Mouse (Mus musculus): Measurements from ENCODE around the gene Hsdl2.
"Not testable (repeated sequence)": the region's sequence is repeated elsewhere in the genome, so short reads cannot be mapped to it uniquely, and the experiment has no call there.

Hsdl2 gene

DNA sequence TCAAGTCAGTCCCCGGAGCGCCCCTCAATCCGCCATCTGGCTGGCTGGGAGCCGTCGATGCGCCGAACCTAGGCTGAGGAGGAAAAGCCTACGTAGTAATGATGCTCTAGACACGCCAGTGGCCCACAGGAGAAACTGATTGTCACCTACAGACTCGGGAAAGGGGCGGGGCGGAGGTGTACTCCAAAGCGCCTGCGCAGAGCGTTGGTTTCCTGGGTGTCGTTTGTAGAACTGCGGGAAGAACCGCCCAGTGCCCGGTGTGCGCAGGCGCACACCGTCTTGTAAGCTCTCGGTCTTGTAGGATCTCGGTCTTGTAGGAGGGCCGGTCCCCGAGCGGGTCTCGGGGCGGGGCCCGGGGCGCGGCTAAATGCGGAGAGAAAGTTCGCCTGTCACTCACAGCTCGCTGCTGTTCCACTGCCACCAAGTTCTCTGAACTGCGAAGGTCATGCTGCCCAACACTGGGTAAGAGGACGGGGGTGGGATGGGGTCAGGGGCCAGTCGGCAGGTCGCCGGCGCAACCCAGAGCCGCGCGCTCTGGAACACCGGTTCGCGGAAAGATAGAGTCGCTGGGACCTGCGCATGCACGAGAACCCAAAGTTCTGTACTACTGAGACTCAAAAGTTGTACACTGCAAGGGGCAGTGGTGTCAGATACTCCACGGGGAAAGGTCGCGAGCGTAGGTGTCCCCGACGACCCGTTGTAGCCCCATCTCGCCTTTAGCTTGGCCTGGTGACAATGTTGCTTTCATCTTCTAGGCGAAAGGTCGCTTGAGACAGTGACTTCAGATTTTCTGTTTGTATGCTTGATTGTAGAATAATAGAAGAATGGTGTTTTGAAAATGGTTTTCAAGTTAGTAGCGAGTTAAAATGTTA, at the start of gene Hsdl2:
Gene Hsdl2, plus strand, starts transcription at position 250 of the 872 bp plus-strand sequence.
- peak; percentile 95 for DNase-seq (ENCODE audit: extremely low spot score, low spot score)

DNA sequence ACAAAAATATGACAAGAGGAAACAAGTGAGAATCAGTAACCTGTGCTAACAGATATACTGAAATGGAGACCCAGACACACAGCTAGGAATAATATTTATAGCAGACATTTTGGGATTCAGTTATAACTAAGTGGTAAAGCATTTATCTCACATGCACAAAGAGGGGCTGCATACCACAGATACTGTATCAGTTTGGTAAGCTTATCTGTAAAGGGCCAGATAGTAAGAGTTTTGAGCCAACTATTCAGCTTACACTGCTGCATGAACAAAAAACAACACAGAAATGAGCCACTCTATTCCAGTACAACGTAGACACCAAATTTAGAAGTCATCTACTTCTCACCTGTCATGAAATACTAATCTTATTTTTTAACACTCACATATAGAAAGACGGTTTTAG, 48.1 kb upstream of the Hsdl2 start:
- DNase-seq (ENCODE audit: extremely low spot score, low spot score) = no peak

GRCm38 (mm10) chr4:59535624-59536023, 45.7 kb upstream of the Hsdl2 start:
- no peak for DNase-seq (ENCODE audit: extremely low spot score, low spot score)

GRCm38 (mm10) chr4:59536281-59536680, 45.1 kb upstream of the Hsdl2 start:
- no peak for DNase-seq (ENCODE audit: extremely low spot score, low spot score)

DNA sequence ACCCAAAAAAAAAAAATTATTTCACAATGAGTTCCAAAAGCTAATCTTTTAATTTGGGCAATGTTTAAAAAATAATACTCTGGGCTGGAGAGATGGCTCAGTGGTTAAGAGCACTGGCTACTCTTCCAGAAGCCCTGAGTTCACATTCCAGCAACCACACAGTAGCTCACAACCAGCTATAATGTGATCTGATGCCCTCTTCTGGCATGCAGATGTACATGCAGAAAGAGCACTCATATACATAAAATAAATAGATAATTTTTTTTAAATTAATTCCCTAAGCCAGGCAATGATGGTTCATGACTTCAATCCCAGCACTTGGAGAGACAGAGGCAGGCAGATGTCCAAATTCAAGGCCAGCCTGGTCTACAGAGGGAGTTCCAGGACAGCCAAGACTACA, 38.4 kb upstream of the Hsdl2 start:
- DNase-seq (ENCODE audit: extremely low spot score, low spot score) = no peak

GRCm38 (mm10) chr4:59544654-59545053, 36.7 kb upstream of the Hsdl2 start:
- no peak for DNase-seq (ENCODE audit: extremely low spot score, low spot score)

DNA sequence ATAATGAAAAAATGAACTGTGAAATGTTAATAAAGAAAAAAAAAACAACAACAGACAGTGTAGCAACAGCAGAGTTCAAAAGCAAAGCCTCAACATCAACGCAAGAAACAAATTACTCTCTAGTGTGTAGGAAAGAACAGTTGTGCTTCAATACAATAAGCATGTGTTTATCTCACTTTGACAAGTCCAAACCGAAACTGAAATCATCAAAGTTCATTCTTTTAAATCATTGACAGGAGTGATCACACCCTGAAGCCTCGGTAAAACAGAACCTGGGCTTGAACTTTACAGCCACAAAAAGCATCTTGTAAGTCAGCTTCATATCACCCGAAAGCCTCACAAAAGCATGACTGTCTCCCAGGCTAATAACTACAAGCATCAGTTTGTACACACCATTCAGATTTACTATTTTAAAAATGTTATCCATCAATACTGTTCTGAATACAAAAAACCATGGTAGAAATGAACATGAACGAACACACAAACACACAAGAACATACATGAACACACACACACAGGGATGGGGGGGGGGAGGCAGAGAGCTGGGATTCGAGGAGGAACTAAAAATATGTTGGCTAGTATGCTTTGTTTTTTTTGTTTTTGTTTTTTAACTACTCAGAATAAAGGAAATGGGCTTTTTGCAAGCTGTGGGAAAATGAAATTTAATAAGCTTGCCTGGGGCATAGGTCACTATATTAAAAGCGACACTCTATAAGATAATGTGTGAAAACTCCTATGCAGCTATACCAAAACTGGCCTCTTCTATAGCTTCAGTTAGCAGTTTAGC, 34.9 kb upstream of the Hsdl2 start:
- no peak for DNase-seq (ENCODE audit: extremely low spot score, low spot score)

DNA sequence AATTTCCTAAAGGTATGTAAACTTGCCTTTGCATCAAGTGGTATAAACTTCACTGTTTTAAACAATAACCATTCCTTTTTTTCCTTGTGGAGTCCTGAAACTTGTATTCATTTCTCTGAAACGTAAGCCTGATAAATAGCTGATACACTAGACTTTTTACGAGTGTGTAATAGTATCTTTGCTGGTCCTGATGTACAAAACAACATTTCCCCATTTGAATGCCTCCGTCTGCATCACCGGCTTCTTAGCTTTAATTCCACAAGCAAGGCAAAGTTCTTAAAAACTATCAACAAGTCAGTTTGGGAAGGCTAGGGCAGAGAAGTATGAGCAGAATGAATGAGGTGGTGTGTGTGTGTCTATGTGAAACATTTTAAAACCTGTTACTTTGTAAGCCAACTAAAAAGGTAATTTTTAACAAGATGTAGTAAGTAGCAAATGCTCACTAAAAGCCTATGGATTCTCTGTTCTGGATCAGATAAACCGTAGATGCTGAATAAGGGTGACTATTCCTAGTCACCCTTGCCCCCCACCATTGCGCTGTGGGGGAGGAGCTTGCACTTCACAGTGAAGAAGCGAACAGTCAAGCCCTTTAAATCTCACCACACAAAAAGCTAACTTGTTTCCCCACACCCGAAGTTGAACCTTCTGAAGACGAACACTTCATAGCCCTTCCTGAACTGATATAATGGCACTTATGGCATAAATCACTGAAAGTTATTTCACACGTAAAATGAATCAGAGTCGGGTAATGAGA, 34.0 kb upstream of the Hsdl2 start:
- peak; percentile 27 for DNase-seq (ENCODE audit: extremely low spot score, low spot score)

DNA sequence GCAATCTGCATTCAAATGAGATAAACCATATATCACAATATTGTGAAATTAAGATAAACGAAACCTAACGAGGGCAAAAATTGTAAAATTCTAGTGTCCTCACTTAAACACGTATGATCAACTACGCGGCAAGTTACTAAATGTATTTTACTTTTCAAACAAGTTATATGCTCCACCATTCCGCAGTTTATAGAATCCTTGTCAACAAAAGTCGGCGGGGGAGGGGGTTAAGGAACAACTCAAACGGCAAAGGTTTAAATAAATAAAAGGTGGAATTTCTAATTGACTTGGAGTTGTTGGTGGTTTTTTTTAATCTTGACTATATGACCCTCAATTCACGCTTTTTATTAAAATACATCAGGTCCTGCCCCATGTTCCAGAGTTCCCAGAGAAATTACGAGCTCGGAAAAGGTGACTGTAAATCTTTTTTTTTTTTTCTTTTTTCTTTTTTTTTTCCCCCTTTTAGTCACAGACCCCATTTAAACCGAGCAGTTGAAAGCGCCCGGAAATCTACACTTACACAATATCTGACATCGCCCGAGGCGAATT, 33.3 kb upstream of the Hsdl2 start:
- DNase-seq (ENCODE audit: extremely low spot score, low spot score) = no peak

DNA sequence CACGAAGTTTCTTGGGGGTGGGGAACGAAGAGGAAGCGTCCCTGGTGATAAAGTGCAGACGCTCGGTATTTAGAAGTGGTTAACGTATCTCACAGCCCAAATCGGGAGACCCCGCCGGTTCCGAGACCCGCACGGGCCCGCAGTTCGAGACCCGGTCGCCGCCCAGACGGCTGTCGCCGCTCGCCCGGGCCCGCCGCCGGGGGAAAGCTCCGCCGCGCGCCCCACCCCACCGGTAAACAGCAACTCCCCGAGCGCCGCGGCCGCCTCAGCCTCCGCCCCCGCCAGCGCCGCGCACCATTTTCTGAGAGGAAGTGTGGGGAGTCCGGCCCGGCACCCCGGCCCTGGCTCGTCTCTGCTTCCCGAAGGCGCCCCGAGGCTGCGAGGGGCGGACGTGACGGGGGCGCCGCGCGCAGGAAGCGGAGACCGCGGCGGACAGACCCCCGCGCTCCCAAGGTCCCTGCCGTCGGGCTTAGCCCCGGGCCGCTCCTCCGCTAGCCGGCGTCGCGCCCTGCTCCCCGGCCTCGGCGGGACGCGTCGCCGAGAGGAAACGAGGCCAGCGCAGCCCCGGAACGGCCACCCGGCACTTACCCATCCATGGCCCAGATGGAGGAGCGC, 32.7 kb upstream of the Hsdl2 start:
- peak; percentile 78 for DNase-seq (ENCODE audit: extremely low spot score, low spot score)

DNA sequence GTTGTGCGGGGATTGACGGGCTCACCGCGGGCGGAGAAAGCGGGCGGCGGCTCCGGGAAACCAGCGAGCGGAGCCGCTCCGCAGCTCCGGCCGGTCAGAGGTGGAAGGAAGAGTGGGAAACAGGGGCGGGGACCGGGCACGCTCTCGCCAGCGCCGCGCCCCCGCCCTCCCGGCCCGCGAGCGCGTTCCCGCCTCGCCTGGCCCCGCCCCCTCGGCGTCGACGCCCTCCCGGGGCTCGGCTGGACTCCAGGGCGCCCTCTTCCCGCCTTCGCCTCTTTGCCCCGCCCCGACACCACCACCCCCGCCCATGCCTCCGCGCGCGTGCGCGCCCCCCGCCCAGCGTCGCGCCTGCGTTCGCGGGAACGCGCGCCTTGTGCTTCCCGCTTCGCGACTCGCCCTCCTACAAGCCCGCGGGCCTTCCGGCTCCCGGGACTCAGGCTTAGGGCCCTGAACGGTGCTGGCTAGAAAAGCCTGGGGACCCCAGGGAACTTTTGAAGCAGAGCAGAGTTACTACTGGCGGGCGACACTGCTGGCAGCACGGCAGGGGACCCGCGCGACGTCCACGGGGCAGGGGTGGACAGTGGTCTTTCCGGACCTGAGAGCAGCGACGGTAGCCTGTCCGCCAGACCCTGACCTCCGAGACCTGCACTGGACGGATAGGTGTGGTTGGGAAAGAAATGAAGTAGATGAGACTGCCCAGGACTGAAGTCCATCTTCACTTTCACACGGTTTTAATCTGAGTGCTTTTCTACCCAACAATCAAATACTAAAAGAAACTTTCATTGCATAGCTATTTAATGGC, 32.0 kb upstream of the Hsdl2 start, which contains the start of gene Ptbp3:
Gene Ptbp3, minus strand, starts transcription at position 190 of the 802 bp plus-strand sequence.
- peak; percentile 94 for DNase-seq (ENCODE audit: extremely low spot score, low spot score)

DNA sequence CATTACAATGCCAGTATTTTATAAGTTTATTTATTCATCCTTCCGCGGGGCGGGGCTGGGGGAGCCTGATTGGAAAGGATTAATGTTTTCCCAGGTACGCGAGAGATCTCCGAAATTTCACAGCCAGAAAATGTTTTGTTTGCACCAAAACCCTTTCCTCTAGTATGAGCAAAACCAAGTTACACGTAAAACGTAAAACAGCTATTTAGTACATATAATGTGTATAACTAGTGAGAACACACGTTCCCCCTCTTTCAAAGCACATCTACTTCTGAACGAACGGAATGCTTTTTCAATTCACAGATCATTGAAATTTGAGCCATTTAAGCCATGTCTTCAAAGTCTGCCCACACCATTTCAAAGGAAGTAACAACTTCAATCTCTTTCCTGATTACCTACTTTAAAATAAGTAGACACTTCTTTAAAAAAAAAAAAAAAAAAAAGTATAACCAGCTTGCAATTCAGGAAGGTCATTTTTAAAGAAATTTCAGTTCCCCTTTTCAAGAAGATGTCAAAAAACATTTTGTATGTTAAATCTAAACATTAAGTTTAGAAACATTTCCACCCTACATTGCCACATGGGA, 31.3 kb upstream of the Hsdl2 start:
- peak; percentile 22 for DNase-seq (ENCODE audit: extremely low spot score, low spot score)

DNA sequence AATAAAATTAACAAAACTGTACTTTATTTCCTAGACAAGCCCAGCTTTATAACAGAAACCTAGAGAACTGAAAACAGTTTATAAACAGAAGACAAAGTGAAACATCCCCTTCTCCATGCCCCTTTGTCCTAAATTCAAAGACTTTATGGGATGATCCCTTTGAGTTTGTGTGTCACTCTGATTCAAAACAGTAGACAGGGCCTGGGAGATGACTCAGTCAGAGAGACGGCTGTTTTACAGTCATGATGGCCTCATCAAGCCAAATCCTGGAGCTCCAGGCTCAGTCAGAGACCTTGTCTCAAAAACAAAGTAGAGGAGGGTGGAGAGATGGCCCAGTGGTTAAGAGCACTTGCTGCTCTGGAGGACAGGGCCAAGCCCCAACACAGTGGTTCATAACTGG, 29.5 kb upstream of the Hsdl2 start:
- no peak for DNase-seq (ENCODE audit: extremely low spot score, low spot score)

- DNase-seq (ENCODE audit: extremely low spot score, low spot score) = no peak
Observed at GRCm38 (mm10) chr4:59552835-59553234, 28.5 kb upstream of the Hsdl2 start.

DNA sequence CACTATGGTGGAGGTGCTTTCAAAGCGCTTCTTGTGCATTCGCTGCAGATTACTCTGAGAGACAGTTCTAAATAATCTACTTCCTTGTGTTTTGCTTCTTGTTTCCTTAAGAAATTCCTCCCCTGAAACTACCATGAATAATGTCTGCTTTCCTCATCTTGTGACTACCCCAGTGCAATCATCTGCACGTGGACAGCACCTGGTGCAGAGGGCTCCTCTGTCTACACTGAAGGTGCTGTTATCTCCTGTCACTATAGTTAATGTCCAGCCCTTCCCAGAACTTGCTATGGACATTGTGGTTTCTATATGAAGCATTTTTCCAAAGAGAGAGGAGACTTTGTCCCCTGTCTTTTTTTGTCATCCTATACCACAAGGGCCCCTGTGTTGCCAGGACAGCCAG, 27.8 kb upstream of the Hsdl2 start:
- no peak for DNase-seq (ENCODE audit: extremely low spot score, low spot score)

DNA sequence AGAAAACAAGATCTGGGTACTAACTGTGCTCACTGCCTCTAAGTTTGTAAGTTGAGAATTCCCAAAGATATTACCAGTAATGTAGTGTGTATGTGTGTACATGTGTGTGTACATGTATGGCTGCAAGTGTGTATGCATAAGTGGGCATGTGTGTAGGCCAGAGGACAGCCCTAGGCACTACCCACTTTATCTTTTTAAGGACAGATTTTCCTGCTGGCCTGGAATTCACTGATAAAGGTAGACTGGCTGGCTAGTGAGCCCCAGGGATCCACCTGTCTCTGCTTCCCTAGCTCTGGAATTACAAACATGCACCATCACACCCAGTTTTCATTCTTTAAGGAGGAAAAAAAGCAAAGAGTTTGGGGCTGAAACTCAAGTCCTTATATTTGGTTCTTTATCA, 26.2 kb upstream of the Hsdl2 start:
- no peak for DNase-seq (ENCODE audit: extremely low spot score, low spot score)

- not testable (repeated sequence) for DNase-seq (ENCODE audit: extremely low spot score, low spot score)
Observed at GRCm38 (mm10) chr4:59557343-59557742, 24.0 kb upstream of the Hsdl2 start.

GRCm38 (mm10) chr4:59558096-59558720, 23.2 kb upstream of the Hsdl2 start:
- no peak for DNase-seq (ENCODE audit: extremely low spot score, low spot score)

DNA sequence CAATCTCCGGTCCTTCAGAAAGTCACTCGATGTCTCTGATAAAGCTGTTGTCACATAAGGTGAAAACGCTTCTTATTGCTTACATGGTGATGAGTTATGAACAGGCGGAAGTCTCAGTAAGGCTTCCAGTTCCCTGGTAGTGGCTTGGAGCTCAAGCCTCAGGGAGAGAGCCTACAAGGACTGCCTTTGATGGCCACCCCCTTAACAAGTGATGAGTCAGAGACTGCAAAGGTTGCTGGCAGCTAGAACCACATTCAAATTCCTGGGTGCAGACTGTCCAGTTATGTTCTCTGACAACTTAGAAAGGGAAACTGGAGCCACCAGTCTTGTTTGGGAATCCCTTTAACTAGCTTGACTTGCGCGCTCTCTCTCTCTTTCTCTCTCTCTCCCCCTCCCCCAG, 21.2 kb upstream of the Hsdl2 start:
- DNase-seq (ENCODE audit: extremely low spot score, low spot score) = no peak
